Mouse (Mus musculus): ENCODE data around the gene Grk5.

Gene Grk5

DNA sequence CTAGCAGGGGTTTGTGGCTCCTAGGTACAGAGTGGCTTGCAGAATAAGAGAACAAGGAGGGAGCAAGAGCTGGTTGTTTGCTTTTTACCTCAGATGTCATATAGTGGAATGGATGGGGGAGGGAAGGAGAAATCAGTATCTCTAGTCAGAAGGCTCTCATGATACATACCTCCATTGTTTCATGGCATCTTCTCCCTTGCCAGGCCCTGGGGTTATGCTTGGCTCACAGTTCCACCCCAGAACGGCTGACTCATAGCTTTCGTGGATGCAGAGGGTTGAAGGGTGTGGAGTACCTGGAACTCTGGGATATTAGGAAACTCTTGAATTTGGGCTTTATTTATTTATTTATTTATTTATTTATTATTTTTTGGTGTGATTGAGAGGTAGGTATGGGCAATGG is 84.0 kb downstream of the Grk5 start:
- DNase-seq (ENCODE audit: low read depth, low spot score): no peak

DNA sequence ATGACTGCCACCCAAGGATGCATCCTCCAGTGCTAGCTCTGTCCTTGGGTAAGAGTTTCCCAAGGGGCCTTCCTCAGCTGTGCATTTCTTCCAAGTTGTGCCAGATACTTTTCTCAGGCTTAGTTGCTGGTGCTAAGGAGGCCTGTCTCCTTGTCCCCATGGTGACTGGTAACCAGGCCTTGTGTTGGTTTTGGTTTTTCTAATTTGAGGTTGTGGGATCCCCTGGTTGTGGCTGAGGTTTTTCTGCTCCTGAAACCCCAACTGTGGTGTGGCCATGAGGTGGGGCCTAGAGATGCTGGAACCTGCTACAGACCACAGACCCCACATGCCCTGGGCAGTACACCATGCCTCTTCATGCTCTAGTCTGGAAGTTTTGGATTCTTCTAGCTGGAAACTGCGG is 90.0 kb downstream of the Grk5 start:
- DNase-seq (ENCODE audit: low read depth, low spot score): no peak

DNA sequence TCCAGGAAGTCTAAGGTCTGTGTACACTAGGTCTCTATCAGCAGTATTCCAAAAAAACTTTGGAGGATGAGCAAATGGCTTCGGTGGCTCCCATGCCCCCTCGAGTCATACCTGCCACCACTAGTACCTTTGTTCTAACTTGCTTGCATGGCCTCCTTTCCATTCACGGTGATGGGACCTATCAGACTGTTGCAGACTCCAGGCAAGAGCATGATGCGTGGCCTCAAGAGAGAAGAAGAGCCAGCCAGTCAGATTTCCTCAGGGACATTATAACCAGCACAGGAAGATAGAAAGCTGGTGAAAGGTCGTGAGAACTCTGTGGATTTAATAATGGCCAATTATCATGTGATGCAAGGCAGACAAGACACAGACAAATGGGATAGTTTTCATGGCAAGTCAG is 91.8 kb downstream of the Grk5 start:
- DNase-seq (ENCODE audit: low read depth, low spot score): no peak

DNA sequence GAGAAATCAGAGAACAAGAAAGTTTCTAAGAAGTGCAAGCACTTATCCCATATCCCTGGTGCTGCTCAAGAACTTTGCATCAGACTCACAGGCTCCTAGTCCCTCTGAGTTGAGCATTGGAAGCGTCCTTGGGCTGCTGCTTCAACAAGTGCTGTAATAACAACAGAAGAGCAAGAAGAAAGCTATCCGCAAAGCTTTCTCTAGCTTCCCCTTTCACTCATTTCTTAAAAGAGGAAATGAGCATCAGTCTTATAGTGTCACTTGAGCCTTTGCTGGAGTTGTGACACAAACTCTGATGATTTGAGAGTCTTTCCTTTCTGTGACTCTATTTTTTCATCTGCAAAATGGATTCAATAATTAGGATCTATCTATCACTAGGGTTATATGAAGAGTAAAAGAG is 92.3 kb downstream of the Grk5 start:
- no peak for DNase-seq (ENCODE audit: low read depth, low spot score)

DNA sequence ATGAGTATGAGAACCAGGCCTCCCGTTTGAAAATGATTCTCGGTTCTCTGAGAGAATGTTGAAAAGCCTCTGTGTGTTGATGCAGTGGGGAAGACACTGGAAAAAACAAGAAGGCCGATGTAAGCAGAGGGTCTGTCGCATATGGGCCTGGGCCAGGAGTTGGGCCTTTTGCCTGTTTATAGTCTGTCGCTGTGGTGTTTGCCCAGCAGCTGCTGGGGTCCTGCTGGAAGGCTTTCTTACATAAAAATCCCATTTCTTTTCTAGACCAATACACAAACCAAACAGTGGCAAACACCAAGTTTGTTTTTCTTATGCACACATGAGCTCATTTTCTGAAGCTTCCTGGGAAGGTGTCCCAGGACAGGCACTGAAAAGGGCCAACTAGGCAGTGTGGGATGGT is 100.2 kb downstream of the Grk5 start:
- DNase-seq (ENCODE audit: low read depth, low spot score): no peak

DNA sequence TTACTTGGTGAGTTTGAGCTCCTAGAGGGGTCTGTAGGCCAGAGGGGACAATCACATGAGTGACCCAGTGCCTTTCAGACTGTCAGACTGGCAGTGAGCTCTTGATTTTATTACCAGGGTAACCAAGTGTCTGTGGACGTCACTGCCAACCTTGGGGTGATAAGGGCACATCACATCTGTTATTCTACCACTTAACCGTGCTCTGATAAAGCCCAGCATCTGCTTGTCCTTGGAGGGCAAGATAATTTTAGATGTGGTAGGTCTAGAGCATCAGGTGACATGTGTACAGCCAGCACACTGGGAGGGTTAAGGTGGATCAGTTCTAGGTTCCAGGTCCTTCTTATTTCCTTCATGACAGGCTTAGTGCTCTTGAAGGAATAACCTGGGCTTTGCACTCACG is 104.7 kb downstream of the Grk5 start:
- no peak for DNase-seq (ENCODE audit: low read depth, low spot score)

DNA sequence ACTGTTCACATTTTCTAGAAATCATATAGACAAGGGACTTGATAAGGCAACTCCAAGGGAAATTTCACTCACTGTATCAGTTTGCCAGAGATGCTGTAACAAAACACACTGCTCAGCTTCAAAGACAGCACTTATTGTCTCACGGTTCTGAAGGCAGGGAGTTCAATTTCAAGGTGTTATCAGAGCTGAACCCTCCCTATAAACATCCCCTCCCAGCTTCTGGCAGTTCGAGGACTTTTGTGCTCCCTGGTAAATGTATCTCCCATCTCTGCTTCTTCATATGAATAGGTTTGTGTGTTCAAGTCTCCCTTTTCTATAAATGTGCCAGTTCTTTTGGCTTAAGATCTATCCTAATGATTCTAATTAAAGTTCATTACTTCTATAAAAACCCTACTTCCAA is 105.3 kb downstream of the Grk5 start:
- DNase-seq (ENCODE audit: low read depth, low spot score): no peak

DNA sequence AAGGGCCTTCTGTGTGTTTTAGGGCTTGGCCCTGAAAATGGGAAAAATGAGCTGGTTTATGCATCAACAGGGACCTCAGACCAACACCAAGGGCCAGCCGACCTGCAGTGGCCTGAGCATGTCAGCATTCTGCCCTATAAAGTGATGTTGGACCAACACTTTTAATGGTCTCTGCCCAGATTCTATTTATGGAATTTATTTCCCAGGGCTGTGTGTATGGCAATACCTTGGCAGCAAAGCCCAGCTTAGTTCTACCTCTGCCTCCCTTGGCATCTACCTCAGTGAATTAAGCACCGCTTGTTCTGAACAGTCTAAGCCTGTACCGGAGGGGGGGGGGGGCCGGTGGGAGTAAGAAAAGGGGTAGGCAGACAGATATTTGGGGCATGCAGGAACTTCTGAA is 108.2 kb downstream of the Grk5 start:
- no peak for DNase-seq (ENCODE audit: low read depth, low spot score)

DNA sequence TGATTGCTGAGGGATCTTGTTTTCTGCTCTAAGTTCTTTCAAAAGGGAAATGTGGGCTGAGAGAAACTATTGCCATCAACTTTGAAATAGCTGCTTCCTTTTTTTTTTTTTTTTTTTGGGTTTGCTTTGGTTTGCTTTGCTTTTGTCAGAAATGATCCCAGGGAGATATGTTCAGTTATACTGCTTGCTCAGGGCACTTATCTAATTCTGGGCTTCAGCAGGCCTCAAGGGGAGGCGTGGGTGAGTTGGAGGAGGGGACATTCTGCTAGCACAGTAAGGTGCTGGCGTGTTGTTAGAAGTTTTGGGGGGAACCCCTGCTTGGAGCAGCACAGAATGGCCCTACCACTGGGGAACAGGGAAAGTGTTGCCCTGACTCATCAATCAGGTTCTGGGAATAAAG is 110.1 kb downstream of the Grk5 start:
- DNase-seq (ENCODE audit: low read depth, low spot score): no peak

DNA sequence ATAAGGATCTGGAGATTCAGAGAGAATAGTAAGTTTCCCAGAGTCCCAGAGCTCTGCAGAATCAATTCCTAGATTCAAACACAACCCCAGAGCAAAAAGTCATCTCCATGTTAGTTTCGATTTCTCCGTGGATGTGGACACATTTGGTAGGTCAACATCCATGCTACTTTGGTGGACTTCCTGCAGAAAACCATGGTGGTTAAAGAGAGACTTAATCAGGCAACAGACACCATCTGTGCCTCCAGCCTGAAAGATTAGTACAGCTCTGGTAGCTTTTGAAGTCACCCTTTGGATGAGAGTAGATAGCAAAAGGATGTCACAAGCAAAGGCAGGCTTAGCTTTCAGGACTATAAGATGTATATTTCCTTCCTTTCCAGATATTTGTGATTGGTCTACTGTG is 111.4 kb downstream of the Grk5 start:
- no peak for DNase-seq (ENCODE audit: low read depth, low spot score)

DNA sequence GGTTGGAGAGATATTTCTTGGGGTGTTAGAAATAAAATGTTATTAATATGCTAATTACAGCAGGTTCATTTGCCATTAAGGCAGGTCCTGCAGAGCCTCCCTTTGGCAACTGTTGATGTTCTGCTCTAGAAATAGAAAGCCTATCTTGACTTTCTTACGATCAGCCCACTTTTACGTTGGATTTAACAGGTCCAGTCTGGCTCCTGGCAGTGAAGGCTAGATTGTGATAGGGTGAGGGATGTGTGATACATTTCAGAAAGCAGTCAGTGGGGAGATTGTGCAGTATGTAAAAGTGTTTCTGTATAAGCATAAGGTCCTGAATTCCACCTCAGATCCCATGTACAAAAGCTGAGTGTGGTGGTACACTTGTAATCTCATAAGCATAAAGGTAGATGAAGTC is 119.7 kb downstream of the Grk5 start:
- DNase-seq (ENCODE audit: low read depth, low spot score): no peak

DNA sequence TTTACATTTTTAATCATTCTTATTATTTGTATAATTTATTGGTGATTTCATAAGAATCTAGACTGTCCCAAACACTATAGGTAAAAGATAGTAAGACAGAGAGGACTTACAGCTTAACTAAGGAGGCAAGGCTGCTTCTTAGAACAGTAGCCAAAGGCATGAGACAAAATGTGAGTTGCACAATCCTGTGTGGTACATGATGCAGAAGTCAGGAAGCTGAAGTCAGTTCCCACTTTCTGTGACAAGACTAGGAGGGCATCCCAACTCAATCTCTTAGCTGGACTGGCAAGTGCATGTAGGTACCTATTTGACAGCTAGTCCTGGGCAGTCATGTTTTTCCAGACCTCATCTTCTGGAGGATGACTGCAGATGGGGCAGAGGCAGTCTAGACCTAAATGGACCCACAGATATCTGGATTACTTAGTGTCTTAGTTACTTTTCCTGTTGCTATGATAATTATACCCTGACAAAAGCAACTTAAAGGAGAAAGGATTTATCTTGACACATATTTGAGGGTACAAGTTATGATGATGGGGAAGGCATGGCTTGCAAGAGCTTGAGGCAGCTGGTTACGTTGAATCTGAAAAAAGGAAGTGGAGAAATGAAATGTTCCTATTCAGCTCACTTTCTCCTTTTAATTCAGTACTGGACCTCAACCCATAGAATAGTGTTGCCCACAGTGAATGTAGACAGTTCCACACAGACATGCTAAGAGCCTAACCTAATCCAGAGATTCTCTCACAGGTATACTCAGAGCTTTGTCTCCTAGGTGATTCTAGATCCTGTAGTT is 128.1 kb downstream of the Grk5 start:
- no peak for DNase-seq (ENCODE audit: low read depth, low spot score)

DNA sequence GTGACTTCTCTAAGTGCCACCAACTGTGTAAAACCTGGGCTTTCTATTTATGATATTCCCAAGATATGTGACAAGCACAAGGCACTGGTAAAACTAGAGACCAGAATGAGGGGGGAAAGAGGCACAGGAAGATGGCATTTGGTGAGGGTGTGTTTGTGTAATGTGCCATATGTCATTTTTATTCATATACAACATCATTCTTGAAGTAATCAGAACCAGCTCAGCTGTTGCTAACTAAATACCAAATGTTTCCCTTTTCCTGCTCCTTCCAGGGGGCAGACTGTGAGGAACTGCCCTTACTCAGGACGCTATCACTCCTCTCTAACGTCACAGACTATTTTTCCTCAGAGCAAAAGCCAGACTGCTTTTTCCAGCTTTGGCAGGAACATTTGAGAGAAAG is 132.0 kb downstream of the Grk5 start:
- DNase-seq (ENCODE audit: low read depth, low spot score): no peak

DNA sequence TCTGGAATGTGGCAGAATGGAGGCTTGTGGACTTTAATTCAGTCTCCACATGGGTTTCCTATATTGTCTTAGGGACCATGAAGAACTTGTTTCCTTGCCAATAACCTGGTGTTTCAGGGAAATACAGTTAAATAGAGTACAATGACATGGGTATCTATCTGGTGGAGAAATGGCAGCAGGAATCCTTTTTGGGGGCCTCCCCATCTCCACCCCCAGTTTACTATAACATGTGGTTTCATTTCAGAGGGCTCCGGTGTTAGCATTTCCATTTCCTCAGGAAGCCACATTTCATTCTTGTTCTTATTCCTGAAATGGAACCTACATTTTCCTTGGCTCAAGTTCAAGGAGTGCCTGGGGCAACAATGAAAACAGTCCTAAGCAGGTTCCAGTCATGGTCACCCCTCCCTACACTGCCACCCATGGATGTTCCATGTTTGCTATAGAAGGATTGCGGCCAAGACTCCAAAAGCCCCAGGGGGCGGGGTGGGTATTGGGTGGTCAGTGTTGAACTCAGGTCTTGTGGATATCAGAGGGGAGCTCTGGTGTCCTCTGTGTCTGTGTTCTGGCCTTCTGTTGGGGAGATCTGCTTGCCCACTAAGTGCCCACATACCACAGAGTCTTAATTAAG is 132.5 kb downstream of the Grk5 start:
- no peak for DNase-seq (ENCODE audit: low read depth, low spot score)

DNA sequence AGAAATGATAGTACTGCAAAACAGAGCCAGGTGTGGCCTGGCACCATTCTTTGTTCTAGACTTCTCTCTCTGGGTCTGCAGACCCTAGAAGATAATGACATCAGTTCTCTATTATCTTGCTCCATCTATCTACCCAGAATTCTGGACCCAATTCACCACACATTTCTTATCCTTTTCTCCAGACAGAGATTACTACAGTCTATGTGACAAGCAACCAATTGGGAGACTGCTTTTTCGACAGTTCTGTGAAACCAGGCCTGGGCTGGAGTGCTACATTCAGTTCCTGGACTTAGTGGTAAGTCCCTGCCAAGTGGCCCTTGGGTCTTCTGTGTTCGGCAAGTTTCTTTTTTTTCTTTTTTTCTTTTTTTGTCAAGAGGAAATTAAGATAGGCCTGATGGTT is 142.0 kb downstream of the Grk5 start:
- DNase-seq (ENCODE audit: low read depth, low spot score): no peak

DNA sequence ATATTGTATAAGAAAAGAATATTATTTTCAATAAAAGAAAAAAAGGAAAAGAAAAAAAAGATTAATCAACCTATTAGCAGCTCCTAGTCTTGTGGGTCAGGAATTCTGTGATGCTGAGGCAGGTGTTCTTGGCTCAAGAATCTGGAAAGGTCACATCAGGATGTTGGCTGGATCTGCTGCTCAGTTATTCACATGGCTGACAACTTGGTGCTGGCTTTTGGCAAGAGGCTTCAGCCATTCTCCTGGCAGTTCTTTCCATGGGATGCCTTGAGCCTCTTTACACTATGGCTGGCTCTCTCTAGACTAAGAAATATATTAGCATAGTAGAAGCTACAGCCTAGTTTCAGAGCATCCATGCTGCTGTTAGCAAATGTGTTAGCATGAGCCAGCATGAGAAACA is 149.6 kb downstream of the Grk5 start:
- no peak for DNase-seq (ENCODE audit: low read depth, low spot score)

DNA sequence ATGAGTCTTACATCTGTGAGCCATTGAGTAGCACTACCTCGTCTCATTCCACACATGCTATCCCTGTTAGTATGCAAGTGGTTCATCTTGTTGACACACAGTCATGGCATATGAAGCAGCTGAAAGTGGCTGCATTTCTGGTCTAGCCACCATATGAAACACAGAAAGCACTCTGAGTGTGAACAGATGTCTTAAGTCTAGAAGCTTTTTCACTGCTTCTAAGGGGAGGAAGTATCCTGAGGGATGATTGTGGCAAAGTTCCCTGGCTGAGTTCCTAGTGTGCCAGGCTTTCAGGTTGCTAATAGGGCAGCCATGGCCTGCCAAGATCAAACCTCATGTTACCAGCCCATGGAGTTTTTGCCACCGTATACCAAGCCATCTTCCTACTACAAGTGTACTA is 159.1 kb downstream of the Grk5 start:
- no peak for DNase-seq (ENCODE audit: low read depth, low spot score)

DNA sequence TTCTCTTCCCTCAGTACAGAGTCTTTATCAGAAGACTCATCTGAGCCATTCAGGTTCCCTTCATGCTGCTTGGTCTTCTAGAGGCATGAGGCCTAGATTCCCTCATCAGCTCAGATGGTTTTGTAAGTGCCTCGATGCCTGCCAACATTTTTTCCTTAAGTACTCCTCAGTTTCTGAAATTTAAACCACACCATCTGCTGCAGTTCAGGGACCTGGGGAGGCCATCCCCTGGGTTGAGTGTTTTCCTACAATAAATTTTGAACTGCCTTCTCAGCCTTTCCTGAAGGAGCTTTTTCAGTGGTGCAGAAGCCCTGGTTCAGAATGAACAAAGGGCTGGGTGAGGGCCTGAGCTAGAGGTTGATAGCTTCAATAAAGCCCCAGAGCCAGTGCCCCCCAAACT is 159.9 kb downstream of the Grk5 start:
- peak; percentile 23 for DNase-seq (ENCODE audit: low read depth, low spot score)

DNA sequence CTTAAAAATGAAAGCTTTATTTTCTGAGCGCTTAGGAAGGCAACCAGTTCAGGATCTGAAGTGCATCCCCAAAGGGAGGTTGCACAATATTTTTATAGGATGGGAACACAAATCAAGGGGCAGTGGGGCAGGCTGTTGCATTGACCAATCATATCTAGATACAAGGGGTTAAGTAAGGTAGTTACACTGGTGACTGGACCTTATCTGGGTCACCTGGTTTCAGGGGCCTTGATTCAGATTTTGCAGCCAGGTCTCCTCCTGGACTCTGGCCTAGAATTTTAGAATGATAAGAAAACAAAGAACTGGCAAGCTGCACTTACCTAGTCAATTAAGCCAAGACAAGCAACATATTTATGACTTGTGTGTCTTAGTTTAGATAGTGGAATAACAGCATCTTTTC is 161.6 kb downstream of the Grk5 start:
- no peak for DNase-seq (ENCODE audit: low read depth, low spot score)

DNA sequence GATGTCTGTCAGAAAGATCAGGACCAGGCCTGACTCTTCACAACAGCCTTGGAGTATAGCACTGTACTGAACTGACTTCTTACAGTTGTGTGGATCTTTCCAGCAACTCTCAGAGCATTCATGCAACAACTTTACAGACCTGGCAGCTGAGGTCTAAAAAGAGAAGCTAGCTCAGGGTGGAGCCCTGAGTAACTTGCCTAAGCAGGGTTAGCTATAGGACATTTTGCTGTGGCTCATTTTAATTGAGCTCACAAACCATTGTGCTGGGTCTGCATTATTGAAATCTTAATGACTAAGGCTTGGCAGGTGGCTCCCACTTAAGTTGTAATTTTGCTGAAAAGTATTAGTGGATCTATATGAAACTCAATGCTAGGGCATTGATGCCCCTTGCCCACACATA is 162.5 kb downstream of the Grk5 start:
- no peak for DNase-seq (ENCODE audit: low read depth, low spot score)

DNA sequence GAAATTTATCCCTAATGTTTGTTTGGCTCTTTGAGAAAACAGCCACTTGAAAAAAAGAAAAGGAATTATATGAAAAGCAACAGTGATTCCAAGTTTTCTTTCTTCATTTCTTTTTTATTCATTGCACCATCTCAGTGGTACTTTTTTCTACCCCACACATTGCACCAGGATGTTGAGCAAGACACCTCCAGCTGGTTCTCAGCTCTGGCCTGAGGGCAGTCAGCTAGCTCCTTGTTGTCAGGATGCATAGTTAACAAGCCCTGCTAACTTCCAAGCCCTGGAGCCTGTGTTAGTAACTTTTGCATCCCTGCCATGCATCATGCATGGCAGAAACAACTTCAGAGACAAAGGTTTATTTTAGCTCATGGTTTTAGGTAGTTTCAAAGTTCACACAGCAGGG is 163.2 kb downstream of the Grk5 start:
- no peak for DNase-seq (ENCODE audit: low read depth, low spot score)

DNA sequence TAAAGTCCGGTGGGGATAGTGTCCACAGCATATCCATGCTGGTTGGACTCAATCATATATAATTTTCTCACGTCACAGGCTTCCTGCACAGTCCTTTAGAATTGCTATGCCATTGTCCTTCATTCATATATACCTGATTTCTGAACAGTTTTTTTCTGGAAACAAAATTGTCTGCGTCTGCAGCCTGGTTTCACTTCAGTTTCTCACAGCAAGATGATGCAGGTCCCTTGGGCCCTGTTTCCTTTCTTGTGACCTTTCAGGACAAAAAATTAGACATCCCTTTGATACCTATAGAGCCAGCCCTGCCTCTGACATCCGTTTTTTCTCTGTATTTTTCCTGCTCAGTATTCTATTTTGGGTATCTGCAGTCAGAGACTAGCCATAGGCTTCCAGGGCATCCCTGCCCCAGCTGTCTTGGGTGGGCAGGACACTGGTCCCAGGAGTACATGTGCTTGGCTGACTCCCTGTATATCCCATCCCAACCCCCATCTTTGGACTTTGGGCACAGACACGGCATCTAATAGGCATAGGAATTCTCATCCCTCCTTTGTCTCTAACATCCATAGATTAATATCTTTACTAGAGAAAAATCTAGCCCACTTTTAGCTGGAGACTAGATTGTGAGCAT is 167.3 kb downstream of the Grk5 start:
- DNase-seq (ENCODE audit: low read depth, low spot score): no peak

DNA sequence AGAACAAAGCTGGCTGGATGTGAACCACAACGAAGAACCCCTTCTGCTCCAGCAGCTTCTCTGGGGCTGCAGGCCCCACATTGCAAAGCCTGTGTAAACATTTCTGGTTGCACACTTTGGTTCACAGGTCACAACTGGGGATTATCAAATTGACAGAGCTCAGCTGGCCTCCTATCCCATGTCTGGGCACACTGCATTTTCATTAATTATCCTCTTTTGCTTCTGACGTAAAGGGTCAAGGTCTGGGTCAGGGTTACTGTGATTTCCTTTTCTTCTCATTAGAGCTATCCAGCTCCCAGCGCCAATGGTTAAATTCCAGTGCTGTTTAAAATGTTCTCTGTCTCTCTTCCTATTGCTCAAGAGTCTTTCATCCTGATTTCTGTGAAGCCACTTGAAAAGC is 168.0 kb downstream of the Grk5 start:
- DNase-seq (ENCODE audit: low read depth, low spot score): peak; percentile 49

Data from mesoderm, embryonic 11.5 days (tissue).